Mouse (Mus musculus): ENCODE data around the gene Slit1.

DNA sequence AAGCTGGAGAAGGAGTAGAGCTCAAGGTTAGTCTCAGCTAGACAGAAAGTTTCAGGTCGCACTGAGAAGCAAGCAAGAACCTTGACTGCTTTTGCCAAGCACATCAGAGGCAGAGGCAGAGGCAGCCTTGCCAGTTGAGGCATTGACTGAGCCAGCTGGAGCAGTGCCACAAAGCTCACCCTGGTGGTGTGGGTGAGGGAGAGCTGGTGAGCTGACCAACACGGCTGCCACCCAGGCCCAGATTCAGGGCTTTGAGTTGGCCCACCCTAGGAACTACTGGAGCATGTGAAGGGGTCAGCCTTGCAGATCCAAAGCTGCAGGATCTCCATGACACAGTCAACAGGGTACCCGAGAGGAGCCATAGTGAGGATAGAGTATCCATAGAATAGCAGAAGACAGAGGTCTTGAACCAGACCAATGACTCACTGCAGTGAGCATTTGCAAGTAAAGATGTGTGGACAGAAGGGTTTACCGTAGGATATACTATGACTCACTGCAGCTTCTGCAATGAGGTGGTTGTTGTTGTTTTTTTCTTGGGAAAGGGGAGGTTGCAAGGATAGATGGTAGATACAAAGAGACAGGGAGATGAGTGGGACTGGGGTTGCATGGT, 164.0 kb downstream of the Slit1 start:
- TF ChIP-seq ELF1 (IDR thresholded peaks at IDR 0.05; ENCODE audit: low read depth, low read length) (no peak), CTCF (conservative IDR thresholded peaks at IDR 0.05 in 1 of 2, IDR thresholded peaks at IDR 0.05 in 1 of 2; ENCODE audit: low read depth in 2 of 2, low read length in 2 of 2) (no peak), USF1 (IDR thresholded peaks at IDR 0.05; ENCODE audit: low read depth, low read length) (no peak), EP300 (IDR thresholded peaks at IDR 0.05; ENCODE audit: low read length) (no peak), POLR2A (IDR thresholded peaks at IDR 0.05; ENCODE audit: low read depth, low read length) (no peak), TCF12 (IDR thresholded peaks at IDR 0.05; ENCODE audit: low read depth, low read length) (no peak), CHD2 (IDR thresholded peaks at IDR 0.05; ENCODE audit: low read length) (no peak), JUND (conservative IDR thresholded peaks at IDR 0.05; ENCODE audit: low read depth, low read length) (no peak), MYC (IDR thresholded peaks at IDR 0.05; ENCODE audit: low read depth, low read length) (no peak), GABPA (IDR thresholded peaks at IDR 0.05; ENCODE audit: insufficient replicate concordance, low read depth, low read length) (no peak), E2F4 (IDR thresholded peaks at IDR 0.05; ENCODE audit: insufficient replicate concordance, low read depth, low read length) (no peak), NELFE (IDR thresholded peaks at IDR 0.05; ENCODE audit: low read depth, low read length) (no peak)

Measured in CH12.LX (cell line).